Mouse (Mus musculus): ENCODE data around the gene Gli3.

The Gli3 gene

DNA sequence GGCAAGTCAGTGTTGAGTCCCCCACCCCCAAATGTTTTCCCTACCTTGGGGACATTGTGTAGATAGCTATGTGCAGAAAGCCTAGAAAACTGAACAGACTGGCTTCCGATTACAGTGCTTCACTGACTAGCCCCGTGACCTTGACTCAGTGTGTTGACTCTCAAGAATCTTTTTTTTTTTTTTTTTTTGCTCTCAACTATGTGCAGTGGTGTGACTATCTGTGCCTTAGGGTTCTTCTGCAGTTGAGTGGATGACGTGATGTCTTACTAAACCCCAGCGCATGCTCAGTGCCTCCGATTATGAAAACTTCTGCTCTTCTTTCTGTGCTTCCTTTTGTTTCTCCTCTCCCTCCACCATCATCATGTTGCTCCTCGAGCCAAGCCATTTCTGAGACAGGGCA, 87.7 kb downstream of the Gli3 start:
- no peak for DNase-seq (ENCODE audit: extremely low spot score)

DNA sequence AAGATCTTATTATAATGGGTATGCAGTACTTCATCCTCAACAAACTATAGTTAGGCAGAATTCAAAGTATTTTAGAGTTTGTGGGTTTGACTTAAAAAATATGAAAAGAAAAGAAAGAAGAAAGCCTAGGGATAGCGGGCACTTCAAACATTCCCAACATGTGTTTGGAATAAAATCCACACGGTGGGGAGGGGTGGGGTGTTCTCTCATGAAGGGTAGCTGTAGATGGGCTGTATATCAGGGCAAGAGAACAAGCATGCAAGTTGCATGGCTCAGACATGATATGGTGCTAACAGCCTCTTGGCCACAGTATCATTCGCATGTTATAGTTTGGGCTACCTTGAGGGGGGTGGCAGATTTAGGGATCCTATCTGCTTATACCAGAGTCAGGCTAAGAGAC, 89.0 kb downstream of the Gli3 start:
- DNase-seq (ENCODE audit: extremely low spot score): no peak

DNA sequence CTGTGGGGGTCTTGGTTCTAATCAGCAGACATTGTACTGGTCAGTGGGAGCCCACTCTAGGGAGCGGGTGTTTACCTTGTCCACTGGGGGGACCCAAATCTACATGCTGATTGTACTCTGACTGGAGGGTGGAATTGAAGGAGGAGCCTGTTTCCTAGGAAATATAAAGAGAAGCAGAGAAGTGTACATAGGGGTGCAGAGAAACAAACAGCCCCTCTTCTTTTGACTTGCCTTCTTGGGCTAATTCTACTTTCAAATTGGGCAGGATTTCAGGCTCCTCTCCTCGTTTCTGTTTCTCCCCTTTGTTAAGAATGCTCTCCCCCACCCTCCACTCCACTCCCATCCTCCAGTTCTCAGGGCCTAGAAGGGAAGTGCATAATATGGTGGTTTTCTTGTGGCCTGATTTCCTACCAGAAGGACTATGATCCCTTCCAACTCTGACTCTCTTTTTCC, 93.6 kb downstream of the Gli3 start:
- no peak for DNase-seq (ENCODE audit: extremely low spot score)

- no peak for DNase-seq (ENCODE audit: extremely low spot score)
Observed at GRCm38 (mm10) chr13:15561441-15561840, 98.4 kb downstream of the Gli3 start.

DNA sequence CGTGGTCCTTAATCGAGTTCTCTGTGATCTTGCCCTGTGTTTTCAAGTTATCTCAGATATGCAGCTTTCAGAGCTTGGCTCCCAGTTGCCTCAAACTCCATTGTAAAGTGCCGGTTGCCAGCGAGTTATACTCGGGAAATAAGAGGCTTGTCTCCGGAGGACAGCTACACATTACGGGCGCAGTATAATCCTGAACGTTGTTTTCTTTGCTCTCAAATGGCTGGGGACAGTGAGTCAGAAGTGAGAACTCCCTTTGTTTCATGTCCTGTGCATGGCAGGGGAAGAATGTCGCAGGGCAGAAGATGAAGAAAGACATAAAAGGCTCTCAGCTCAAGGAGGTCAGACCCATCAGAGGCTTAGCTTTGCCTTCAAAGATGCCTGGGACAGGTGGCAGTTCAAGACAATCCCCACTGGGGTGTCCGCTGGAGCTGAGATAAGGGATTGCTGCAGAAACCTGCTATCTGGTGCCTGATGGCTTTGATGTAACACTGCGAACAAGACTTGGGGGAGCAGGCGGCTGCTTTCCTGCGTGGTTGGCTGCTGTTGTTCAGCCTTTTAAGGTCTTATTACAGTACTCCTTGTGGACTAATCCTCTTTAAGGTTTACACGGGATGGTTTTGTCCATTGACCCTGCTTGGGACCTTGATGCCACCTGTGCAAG, 108.0 kb downstream of the Gli3 start:
- DNase-seq (ENCODE audit: extremely low spot score): no peak

DNA sequence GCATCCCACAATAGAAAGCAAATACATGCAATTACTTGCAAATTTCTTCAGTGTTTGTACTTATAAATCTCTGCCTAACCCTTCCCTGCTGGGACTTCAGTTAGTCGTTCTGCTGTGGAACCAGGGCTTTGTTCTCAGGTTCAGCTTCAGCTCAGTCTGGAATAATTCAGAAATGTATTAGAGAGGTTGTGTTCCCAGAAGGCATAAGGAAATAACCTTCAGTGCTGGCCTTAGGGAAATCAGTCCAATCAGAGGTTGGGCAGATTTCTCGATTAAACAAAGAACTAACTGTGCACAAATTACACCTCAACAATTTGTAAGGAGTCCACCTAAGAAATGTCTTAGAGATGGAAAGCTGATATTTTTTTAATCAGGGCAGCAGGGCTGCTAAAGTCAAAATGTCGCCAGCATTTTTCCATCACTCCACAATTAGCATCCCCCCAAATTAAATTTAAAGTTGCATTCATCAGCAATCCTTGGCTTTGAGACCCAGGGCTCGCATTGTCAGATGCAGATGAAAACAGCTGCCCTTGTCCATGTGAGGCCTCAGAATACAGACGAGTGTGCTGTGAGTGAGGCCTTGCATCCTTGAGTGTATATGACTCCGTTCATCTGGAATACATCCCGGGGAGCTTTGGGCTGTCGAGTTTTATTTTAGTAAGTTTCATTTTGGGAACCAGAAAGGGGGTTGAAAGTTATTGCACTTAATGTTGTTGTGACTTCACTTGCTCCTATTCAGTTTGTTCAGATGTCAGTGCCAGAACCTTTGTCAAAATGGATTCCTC, 114.3 kb downstream of the Gli3 start:
- DNase-seq (ENCODE audit: extremely low spot score): no peak

GRCm38 (mm10) chr13:15580458-15580857, 117.4 kb downstream of the Gli3 start:
- no peak for DNase-seq (ENCODE audit: extremely low spot score)

- no peak for DNase-seq (ENCODE audit: extremely low spot score)
Observed at GRCm38 (mm10) chr13:15585941-15586340, 122.9 kb downstream of the Gli3 start.

GRCm38 (mm10) chr13:15588278-15589272, 125.5 kb downstream of the Gli3 start:
- DNase-seq (ENCODE audit: extremely low spot score): peak; percentile 28

DNA sequence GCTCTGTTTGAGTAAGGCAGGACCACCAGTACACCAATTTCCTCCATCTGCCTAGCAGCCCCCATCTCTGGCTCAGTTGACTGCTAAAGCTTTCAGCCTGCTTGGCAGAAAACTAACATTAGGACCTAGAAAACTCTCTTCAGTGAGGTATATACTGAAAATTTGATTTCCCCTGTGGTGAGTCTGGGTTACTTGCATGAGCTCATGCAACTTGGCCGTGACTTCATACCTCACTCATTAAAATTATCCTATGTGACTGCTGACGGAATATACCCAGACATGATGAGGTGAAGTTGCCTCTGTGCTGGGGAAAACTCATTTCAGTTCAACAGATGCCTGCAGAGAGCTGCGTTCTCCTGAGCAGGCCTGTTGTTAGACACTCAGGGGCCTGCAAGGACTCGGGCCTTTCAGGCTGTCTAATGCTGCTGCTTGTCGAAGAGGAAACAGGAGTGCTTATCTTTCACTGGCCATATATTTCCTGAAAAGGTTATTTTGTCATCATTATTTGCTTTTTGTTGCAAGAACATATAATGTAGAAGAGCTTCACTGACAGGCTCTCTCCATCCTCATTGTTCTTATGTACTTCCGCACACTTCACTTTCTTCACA, 127.4 kb downstream of the Gli3 start:
- no peak for DNase-seq (ENCODE audit: extremely low spot score)

DNA sequence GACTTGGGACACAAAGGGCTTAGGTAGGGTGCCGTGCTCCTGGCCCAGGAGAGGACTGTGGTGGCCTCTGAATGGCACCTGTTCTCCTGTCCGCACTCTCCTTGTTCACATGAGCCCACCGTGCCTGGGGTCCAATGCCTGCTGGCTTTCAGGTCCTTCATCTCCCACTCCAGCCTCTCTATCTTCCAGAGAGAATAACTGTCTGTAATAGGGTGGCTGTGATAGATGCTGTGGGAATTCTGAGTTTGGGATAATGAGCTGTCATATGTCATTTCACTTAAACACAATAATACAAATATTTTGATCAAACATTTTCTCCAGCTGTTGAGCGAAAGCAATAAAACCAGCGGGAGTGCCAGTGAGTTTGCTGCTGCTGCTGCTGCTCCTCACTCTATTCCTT, 133.6 kb downstream of the Gli3 start:
- no peak for DNase-seq (ENCODE audit: extremely low spot score)

- DNase-seq (ENCODE audit: extremely low spot score): no peak
Observed at GRCm38 (mm10) chr13:15599741-15600140, 136.7 kb downstream of the Gli3 start.

DNA sequence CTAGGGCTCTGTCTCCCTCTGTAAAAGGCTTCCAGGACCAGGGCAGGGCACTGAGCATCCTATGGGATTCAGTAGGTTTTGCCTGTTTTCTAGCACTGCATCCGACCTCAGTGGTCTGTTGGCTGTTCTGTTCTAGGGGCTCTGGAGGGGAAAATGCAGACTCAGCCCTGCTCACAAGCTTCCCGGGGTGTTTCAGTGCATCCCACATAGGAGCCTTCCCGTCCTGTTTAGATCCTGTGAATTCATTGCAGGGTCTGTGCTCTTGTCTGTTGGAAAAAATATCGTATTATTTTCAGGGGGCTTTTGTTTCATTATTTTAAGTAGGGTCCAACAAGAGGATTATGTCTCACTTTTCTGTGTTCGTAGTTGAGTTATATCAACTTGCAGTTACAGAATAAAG, 139.1 kb downstream of the Gli3 start:
- DNase-seq (ENCODE audit: extremely low spot score): no peak

- peak; percentile 44 for DNase-seq (ENCODE audit: extremely low spot score)
Observed at GRCm38 (mm10) chr13:15602677-15603221, 139.7 kb downstream of the Gli3 start.

GRCm38 (mm10) chr13:15604074-15604473, 141.0 kb downstream of the Gli3 start:
- no peak for DNase-seq (ENCODE audit: extremely low spot score)

DNA sequence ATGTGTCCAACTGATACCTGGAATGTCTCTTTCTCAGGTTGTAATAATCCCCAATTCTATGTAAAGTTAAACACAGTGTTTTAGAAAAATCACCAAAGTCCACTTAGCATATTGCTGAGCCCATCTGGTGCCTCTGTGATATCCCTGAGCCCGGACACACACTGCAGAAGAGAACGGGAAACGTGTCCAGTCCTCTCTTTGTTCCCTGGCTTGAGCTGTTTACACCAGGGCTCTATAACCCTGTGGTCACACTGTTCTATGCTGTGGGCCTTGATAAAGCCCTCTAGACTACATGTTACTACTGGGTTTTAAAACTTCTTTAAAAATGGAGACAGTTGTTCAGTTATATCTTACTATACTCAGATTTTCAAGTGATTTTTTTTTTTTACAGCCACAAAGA, 154.4 kb downstream of the Gli3 start:
- no peak for DNase-seq (ENCODE audit: extremely low spot score)

DNA sequence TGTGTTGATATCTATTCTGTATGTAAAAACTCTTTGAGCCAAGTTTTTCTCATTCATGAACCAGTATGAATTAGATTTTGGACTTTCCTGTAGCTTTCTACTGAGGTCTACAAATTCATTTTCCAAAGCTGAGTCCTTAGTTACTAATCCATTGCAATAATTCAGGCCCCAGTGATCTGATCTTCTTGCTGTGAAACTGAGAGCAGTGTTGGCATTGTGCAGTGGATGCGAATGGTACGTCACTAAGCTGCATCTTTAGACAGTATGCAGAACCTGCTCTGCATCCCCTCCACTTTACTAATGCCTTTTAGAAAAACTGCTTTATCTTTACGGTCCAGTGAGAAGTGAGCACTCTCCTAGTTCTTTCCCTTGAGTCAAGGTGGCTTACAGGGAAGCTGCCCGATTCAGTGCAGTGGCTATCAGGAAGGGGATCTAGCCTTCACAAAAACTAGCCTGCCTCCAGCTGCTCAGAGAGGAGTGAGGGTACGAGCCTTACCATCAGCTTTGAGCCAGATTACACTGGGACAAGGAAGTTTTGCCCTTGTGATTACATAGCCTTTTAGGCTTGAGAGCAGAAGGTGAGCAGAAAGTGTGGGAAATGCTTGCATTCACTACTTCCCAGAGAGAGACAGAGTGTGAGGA, 155.1 kb downstream of the Gli3 start:
- DNase-seq (ENCODE audit: extremely low spot score): no peak

GRCm38 (mm10) chr13:15621009-15621408, 158.0 kb downstream of the Gli3 start:
- no peak for DNase-seq (ENCODE audit: extremely low spot score)

GRCm38 (mm10) chr13:15624490-15625353, 161.7 kb downstream of the Gli3 start:
- peak; percentile 33 for DNase-seq (ENCODE audit: extremely low spot score)

- no peak for DNase-seq (ENCODE audit: extremely low spot score)
Observed at GRCm38 (mm10) chr13:15641548-15641947, 178.5 kb downstream of the Gli3 start.

Measured in embryo, embryonic 9.5 days (tissue).